Mouse (Mus musculus) retina, embryonic 14.5 days (tissue): ENCODE measurements around the gene Syngap1.
"Not testable (repeated sequence)": the region's sequence is repeated elsewhere in the genome, so short reads cannot be mapped to it uniquely, and the experiment has no call there.

Experiments used
- DNase-seq: peaks from one replicate; pipeline ENCODE4 v3.0.0-alpha.2; 2015; ENCODE audit warnings: low spot score

Gene Syngap1

DNA sequence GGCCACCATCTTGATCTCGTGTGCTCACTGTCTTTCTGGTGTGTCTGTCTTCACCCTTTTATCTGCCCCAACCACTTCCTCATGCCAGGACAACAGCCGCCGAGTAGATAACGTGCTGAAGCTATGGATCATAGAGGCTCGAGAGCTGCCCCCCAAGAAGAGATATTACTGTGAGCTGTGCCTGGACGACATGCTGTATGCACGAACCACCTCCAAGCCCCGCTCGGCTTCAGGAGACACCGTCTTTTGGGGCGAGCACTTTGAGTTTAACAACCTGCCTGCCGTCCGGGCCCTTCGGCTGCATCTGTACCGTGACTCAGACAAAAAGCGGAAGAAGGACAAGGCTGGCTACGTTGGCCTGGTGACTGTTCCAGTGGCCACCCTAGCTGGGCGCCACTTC is 15.8 kb downstream of the Syngap1 start:
- no peak for DNase-seq

DNA sequence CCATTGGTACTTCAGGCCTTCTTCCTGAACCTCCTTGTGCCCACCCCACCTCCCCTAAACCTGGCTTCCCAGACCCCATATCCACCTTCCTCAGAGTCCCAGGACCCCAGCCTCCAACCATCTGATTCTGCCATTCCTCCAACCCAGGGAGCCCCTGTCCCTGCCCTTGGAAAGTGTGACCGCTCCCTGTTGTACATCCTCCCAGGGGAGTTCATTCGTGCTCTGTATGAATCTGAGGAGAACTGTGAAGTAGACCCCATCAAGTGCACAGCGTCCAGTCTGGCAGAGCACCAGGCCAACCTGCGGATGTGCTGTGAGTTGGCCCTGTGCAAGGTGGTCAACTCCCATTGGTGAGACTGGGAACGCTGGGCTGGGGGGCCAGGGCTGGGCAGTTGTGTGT is 16.8 kb downstream of the Syngap1 start:
- DNase-seq, result no peak

DNA sequence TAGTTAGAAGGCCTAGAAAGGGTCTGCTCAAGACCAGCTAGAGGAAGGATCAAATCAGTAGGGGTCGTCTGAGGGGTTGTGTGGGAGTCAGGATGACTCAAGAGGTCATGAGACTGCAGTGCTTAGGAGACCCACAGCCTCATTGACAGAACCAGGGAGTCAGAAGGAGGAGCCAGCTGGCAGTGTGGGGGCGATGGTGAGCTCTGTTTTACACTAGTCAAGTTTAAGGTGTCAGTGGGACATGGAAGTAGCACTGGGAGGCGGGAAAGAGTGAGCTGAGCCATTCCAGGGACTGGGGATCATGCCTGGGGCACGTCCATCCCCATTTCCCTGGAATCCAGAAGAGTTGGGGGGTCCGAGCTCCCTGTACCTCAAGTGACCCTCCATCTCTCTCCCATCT is 17.8 kb downstream of the Syngap1 start:
- no peak for DNase-seq

DNA sequence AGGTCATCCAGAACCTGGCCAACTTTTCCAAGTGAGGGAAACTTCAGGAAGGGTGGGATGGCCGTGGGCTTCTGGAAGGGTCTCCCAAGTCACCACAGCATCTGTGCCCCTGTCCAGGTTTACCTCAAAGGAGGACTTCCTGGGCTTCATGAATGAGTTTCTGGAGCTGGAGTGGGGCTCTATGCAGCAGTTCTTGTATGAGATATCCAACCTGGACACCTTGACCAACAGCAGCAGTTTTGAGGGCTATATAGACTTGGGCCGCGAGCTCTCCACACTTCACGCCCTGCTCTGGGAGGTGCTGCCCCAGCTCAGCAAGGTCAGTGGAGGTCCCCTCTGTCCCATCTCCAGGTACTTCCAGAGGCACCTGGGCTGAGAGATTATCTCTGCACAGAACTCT is 18.8 kb downstream of the Syngap1 start:
- DNase-seq, result no peak

DNA sequence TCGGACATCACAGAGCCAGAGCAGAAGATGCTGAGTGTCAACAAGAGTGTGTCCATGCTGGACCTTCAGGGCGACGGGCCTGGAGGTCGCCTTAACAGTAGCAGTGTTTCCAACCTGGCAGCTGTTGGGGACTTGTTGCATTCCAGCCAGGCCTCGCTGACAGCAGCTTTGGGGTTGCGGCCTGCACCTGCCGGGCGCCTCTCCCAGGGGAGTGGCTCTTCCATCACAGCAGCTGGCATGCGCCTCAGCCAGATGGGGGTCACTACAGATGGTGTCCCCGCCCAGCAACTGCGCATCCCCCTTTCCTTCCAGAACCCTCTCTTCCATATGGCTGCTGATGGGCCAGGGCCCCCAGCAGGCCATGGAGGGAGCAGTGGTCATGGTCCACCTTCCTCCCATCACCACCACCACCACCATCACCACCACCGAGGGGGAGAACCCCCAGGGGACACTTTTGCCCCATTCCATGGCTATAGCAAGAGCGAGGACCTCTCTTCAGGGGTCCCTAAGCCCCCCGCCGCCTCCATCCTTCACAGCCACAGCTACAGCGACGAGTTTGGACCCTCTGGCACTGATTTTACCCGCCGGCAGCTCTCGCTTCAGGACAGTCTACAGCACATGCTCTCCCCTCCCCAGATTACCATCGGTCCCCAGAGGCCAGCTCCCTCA is 20.7 kb downstream of the Syngap1 start:
- DNase-seq, result no peak

DNA sequence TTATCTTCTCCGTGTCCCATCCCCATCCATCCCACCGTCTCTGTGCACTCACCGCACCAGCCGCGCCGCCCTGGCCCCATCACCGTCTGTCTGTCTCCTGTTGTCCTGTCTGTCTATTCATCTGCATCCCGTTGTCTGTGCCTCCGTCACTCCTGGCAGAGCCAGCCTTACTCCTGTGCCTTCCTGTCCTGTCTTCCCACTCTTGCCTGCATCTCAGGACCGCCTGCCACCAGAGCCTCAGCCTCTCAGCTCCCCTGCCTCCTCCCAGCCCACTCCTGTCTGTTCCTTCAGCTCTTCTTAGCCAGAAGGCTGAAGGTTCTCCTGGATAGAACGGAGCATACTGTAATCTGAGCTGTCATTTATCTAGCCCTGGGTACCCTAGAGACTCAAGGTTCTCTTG is 25.9 kb downstream of the Syngap1 start:
- DNase-seq, result no peak

DNA sequence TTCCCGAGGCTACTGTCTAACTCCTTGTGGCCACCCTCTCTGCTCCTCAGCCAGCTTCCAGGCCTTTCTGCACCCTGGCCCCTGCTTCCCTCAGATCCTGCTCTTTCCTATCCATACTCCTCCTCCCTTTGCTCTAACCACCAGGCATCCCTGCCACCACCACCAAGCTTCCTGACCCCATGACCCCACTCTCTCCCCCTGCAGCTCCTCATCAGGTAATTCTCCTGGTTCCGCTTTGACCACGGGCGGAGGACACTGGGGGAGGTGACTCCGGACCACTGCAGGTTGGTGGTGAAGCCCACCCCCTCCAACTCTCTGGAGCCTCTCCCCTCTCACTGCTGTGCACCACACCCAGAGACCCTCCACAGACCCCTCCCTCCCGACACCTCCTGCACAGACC is 26.4 kb downstream of the Syngap1 start:
- no peak for DNase-seq

DNA sequence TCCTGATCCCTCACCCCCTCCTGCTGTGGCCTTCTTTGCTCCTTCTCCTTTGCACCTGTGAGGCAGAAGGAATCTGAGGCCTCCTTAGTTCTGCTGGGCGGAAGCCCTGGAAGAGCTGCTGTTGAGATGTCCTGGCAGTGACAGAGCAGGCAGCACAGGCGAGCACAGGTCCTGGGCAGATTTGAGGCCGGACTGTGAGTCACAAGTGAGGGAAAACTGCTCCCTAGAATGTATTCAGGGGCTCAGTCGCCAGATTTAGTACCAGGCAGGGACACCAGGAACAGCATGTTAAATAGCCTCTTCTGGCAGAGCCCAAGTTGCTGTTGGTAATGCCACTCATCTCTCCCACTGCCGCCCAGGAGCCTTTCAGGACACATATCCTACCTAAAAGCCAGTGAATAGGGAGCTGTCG is 27.2 kb downstream of the Syngap1 start:
- no peak for DNase-seq

DNA sequence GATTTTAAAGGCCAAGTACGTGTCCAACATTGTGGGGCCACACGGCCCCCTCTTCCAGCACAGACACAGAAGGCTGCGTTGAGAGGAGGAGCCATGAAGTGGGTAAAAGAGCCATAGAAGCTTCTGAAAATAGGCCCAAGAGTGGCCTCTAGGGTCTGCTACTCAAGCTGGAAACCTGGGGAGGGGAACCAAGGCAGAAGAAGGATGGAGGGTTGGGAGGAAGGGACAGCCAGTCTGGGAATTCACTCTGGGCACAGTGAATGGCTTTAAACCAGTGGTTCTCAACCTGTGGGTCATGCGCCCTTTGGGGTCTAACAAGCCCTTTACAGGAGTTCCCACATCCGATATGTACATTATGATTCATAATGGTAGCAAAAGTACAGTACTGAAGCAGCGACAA is 28.2 kb downstream of the Syngap1 start:
- no peak for DNase-seq

DNA sequence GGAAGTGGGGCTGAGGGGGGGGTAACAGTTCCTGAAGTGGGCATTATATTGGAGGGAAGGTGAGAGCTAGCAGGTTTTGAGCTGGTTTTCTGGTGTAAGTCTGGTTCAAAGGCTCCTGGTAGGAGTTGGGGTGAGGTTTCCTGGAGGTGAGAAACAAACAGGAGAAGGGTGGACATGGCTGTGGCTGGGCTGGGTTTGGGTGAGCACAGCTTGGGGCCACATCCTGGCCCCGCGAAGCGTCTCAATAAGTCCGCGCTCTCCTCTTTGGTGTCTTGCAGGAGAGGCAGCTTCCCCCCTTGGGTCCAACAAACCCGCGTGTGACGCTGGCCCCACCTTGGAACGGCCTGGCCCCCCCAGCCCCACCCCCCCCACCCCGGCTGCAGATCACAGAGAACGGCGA is 29.2 kb downstream of the Syngap1 start:
- no peak for DNase-seq

DNA sequence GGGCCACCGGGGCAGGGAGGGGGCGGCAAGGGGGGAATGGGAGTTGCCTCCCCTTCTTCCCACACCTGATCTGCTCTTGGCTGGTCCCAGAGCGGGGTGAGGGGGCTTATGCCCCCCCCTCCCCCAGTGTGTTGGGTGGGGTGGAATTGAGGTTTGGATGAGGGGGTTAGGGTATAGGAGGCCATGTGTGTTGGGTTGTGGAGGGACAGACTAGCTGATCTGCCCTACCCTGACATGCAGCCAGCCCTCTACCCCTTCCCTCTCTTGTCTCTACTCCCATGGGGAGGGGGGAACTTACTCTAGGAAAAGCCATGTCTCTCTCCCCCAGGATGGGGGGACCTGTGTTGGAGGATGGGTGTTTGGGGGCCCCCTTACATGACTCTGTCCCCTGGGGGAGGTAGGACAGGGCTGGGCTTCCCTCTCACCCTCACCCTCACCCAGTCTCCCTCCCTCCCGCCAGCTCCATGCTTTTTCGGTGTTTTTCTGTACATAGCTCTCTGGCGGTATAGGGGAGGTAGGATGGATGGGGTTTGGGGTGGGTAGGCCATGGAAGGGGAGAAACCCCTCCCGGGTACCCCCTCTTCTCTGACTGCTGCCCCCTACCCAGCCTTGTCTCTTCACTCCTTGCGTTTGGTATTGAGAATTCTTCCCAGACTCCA is 30.3 kb downstream of the Syngap1 start:
- DNase-seq, result no peak

DNA sequence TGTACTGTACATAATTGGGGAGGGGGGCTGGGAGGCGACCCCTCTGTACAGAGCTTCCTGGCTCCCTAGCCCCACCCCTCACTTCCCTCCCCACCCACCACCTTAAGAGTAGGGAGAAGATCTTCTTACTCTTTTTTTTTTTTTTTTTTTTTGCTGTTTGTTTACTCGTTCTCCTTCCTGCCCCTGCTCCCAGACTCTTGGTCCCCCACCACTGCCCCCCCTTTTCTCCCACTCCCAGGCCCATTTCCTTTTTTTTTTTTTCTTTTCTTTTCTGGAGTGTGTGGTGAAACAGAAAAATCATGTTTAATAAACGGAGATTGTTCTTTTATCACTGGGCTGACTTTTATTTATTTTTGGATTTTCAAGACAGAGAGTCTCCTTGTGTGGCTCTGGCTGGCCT is 31.1 kb downstream of the Syngap1 start:
- no peak for DNase-seq

DNA sequence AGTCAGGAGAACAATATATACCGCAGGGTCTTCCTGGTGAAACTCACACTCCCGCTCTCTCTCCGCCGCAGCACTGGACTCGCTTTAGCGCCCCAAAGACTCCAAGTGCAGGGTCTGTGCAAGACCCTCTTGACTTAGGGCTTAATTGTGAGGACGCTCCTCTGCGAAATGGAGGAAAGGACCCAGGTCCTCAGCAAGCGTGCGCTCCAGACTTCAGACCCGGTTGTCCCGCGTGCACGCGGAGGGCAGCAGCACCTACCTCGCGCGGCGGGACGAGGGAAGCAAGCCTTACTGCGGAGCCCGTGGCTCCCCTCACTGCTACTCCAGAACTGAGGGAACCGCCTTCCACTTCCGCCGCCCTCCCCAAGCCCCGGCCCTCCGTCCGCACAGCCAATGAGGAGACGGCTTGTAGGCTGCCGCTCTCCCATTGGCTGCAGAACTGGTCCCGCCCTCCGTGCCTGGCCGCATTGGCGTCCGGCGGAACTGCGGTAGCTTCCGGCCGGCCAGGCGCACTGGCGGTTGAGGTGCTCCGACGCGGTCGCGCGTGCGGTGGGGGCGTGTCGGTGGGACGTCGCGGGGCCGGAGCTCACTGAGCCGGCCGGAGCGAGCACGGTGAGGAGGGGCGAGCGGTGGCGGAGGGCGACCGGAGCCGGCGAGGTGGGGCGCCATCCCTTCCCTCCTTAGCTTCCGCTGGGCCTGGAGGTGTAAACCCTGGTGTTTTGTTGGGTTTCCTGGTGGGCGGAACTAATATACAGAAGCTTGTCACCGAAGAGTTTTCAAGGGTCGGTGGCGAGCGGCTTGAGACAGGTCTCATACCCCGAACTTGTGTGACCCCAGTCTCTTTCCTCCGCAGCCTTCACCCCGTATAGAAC is 31.9 kb downstream of the Syngap1 start, which contains the start of gene Zbtb9:
Zbtb9 (plus strand) TSS at position 465 of the 872 bp plus-strand sequence.
- DNase-seq, result peak; percentile 96

DNA sequence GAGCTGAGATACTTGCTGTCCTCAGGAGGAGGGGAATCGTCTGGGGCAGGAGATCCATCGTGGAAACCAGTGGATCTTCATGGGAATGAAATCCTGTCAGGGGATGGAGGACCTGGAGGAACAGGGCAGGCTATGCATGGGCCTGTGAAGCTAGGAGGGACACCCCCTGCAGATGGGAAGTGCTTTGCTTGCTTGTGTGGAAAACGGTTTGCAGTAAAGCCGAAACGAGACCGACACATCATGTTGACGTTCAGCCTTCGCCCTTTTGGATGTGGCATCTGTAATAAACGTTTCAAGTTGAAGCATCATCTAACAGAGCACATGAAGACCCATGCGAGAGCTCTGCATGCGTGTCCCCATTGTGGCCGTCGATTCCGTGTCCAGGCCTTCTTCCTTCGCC is 33.5 kb downstream of the Syngap1 start:
- no peak for DNase-seq

DNA sequence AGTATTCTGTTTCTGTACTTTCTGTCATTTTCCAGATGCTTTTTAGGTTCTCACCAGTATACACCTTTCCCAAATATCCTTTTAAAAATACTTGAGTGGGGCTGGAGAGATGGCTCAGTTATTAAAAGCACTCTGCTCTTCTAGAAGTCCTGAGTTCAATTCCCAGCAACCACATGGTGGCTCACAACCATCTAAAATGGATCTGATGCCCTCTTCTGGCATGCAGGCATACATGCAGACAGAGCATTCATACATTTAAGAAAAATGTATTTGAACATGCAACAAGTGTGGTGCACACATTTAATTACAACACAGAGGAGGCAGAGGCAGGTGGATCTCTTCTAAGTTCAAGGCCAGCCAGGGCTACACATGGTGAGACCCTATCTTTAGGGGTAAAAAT is 34.4 kb downstream of the Syngap1 start:
- no peak for DNase-seq

DNA sequence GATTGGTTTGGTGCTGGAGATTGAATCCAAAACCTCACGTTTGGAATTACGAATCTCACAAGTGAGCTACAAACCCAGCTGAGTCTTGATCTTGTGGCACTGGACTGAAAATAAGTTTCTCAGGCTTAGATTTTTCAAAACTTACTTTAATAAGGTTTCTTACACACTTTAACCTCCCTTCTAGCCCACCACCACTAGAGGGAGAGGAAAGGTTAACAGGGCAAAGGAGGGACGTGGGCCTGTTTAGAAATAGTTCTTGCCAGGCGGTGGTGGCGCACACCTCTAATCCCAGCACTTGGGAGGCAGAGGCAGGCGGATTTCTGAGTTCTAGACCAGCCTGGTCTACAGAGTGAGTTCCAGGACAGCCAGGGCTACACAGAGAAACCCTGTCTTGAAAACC is 36.3 kb downstream of the Syngap1 start:
- not testable (repeated sequence) for DNase-seq

DNA sequence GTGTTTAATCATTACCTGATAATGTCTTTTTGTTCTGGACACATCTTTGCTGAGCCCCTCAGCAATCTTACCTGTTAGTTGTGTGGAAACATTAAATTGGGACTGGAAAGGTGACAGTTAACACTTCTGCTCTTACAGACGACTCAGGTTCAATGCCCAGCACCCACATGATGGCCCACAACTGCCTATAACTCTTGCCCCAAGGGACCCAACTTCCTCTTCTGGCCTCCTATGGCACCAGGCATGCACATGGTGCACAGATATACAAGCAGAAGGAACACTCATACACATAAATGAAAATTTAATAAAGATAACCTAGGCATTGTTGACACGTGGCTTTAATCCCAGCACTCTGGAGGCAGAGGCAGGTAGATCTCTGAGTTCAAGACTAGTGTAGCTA is 38.4 kb downstream of the Syngap1 start:
- DNase-seq, result no peak

DNA sequence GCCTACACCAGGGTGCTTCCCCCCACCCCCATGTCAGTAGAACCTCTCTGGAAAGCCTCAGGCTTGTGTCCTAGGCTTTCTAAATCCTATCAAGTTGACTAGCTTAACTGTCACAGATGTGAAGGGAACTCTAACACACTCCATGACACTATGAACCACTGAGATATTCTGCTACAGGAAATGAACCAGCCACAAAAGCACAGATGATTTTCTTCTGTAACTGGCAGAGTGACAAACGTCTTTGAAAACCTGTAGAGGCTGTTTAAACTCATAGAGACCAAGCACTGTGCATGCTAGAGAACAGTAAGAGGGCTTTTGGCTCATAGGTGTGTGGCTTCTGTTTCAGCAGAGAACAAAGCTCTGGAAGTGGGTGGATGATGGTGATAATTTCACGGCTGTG is 40.0 kb downstream of the Syngap1 start:
- DNase-seq, result no peak

DNA sequence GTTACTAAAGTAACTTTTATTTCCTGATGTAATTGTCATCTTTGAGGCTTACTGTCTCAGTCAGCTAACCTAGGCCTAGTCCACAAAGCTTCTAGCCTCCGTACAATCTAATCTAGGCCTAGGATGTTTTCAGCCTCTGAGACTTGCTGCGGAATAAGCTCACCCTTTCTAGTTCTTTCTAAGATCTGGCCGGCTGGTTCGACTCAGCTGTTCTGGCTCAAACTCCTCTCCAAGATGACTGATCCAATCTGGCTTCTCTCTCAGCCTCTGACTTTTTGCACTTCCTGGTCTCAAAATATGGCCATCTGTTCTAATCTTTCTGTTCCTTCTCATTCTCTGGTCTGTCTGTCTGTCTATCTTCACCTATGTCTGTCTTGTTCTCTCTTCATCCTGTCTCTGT is 42.3 kb downstream of the Syngap1 start:
- DNase-seq, result no peak

DNA sequence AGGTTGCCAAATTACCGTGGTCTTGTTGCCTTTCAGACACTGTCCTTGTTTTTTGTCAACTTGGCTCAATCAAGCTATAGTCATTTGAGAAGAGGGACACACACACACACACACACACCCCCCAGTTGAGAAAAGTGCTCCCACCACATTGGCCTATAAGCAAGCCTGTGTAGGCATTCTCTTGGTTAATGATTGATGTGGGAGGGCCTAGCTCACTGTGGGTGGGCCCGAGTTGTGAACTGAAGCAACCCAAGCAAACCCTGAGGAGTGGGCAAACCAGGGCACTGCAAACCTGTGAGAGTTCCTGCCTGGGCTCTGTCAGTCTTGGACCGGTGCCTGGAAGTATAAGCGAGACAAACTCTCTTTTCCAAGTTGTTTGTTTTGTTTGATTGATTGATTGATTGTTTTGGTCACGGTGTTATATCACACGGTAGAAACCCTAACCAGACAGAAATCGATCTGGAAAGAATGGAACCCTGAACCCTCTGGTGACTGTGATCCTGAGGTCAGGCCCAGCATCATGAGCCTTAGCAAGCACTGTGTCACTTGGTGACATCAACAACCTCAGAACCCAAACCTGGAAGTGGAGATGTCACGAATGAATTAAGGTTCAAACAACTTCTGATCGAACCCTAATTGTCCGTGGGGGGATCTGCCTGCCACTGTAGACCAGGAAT is 44.6 kb downstream of the Syngap1 start:
- no peak for DNase-seq

DNA sequence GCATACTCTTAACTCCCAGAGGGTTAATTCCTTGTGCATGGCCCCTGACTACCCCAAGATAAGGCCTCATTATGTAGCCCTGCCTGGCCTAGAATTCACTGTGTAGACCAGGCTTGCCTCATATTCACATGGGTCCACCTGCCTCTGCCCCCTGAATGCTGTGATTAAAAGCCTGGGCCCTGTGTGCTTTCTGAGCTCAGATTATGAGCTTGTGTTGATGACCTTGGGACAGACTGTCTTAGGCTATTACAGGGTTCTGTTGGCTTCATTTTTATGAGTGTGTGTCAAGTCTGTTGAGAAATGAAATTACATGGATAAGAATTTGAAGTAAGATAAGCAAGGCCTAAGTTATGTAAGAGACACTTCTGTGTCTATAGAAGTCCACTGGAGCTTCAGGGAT is 49.5 kb downstream of the Syngap1 start:
- no peak for DNase-seq

DNA sequence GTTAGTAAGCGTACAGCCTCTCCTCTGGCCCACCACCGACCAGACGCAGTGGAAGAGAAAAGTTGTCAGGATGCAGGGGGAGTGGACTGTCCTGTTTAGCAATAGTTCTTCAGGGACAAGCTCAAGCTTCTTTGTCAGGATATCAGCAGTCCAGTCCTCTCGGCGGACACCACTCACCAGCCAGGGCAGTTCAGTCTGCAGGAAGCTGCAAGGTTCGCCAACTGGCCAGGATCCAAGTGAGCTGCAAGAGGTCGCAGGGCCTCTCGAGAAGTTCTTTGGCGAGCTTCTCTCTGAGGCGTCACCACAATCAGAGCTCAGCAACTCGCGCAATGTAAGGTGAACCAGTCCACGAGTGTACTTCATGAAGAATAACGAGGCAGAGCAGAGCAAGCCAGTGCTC is 53.4 kb downstream of the Syngap1 start:
- no peak for DNase-seq

DNA sequence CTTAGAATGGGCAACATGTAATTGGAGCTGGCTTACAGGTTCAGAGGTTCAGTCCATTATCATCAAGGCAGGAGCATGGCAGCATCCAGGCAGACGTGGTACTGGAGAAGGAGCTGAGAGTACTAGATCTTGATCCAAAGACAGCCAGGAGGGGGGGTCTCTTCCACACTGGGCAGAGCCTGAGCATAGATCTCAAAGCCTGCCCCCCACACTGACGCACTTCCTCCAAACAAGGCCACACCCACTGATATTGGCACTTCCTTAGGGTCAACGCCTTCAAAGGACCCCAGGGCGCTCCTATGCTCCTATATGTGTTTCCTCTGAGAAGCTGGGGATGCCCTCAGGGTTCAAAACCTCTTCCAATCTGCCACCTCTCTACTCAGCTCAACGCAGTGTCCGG is 54.0 kb downstream of the Syngap1 start:
- no peak for DNase-seq
